Mouse (Mus musculus): ENCODE measurements around the gene Npffr2.

DNA sequence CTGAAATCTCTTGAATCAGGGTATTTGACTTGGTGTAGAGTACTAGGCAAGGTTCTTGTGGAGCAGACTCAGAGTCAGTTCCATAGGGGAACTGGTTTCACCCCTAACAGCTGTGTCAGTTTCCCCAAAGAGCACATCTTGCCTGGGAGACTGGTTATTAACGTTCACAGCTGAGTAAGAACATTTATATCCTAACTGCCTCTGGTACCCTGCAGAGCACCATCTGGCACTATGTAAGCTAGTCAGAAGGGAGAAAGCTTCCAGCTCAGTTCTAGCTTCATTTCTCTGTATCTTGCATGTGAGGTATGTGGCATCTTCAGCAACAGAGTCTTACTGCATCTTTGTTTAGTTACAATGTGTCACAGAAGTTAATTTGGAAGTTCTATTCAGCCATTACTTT, 53.9 kb downstream of the Npffr2 start:
- TF ChIP-seq ZNF384 (IDR thresholded peaks at IDR 0.05; ENCODE audit: low read depth, low read length) (no peak), HCFC1 (IDR thresholded peaks at IDR 0.05; ENCODE audit: borderline replicate concordance, insufficient read depth, low read length) (no peak), CHD2 (IDR thresholded peaks at IDR 0.05; ENCODE audit: low read depth, low read length) (no peak)
